Mouse (Mus musculus) hindbrain, postnatal 0 days (tissue): ENCODE results near the gene Mrpl41. TPM values are rescaled to one million over a fixed set of nuclear protein-coding genes. Genes with fewer than 3 reads are reported as not detected.

ENCODE experiments used
- ATAC-seq: fragments of 200-750 bp; cut with Nextera tagmentation; 2 replicates; pipeline ENCODE4 v1.8.0; 2017; ENCODE audit warnings: mild to moderate bottlenecking, moderate TSS enrichment, moderate library complexity
- DNase-seq: peaks from one replicate; pipeline ENCODE4 v3.0.0-alpha.2; 2015; ENCODE audit warnings: low spot score
- H3K27ac ChIP-seq: fragments of 300-500 bp; sonication (generic); 2 replicates; pipeline ENCODE4 v1.5.1; 2014; ENCODE audit warnings: mild to moderate bottlenecking
- H3K27me3 ChIP-seq: fragments of 300-500 bp; sonication (generic); 2 replicates; pipeline ENCODE4 v1.6.1; 2014; ENCODE audit warnings: low read length, mixed read lengths; ENCODE audit not compliant: insufficient read depth
- H3K36me3 ChIP-seq: fragments of 300-500 bp; sonication (generic); 2 replicates; pipeline ENCODE4 v1.6.1; 2014; ENCODE audit warnings: low read length, mixed read lengths; ENCODE audit not compliant: insufficient read depth
- H3K4me1 ChIP-seq: fragments of 300-500 bp; sonication (generic); 2 replicates; pipeline ENCODE4 v1.6.1; 2014; ENCODE audit warnings: antibody characterized with exemption, low read length, mixed read lengths; ENCODE audit not compliant: insufficient read depth
- H3K4me2 ChIP-seq: fragments of 300-500 bp; sonication (generic); 2 replicates; pipeline ENCODE4 v1.6.1; 2014; ENCODE audit warnings: low read depth, mild to moderate bottlenecking, low read length, moderate library complexity, mixed read lengths
- H3K4me3 ChIP-seq: fragments of 300-500 bp; sonication (generic); 2 replicates; pipeline ENCODE4 v1.5.1; 2014; ENCODE audit warnings: low read length
- H3K9ac ChIP-seq: fragments of 300-500 bp; sonication (generic); replicated peaks from 2 replicates; pipeline ENCODE4 v1.6.1; 2014; ENCODE audit warnings: mild to moderate bottlenecking, low read length, moderate library complexity, mixed read lengths
- H3K9me3 ChIP-seq: fragments of 300-500 bp; sonication (generic); 2 replicates; pipeline ENCODE4 v1.6.1; 2016; ENCODE audit warnings: low read length, mixed read lengths
- CTCF ChIP-seq: IDR thresholded peaks from 2 replicates; pipeline ENCODE4 v1.5.1; 2016; ENCODE audit warnings: antibody characterized with exemption, control low read depth, low read depth
- WGBS: fragments of 180-500 bp; shearing (Covaris S2); extraction: QIAGEN DNeasy Blood & Tissue Kit; methylation state at CpG from one replicate; pipeline ENCODE4 v1.1.7; 2014; 5-methylcytosine and 5-hydroxymethylcytosine counted together
- polyA plus RNA-seq: library from polyadenylated mRNA; unstranded; fragments of >200 nt; fragmentation: Nextera tagmentation; extraction: Ambion mirVana; gene quantifications from 2 replicates; pipeline ENCODE4 v1.2.1, GENCODE M21; 2015
- total RNA-seq: library from RNA; depleted of rRNA; stranded (reverse); fragments of >200 nt; gene quantifications from 2 replicates; pipeline ENCODE4 v1.2.3, GENCODE M21; 2014; rRNA removed

Gene Mrpl41
- total RNA-seq (52.0 and 52.7 TPM in 2 replicates), polyA plus RNA-seq (197 and 201 TPM in 2 replicates)

- TF ChIP-seq CTCF: no peak
- peak within 1 kb of the TSS; percentile 84 for H3K4me3 ChIP-seq
- peak; percentile 99 for ATAC-seq
These were observed at the start of gene Mrpl41 for GRCm38 (mm10) chr2:24974906-24975703. Gene Mrpl41, minus strand, starts transcription at chr2:24975098.

GRCm38 (mm10) chr2:25022678-25023077 lies 47.8 kb upstream of the Mrpl41 start:
- H3K36me3 ChIP-seq: no peaks in the 10 kb centered on the region
- H3K4me2 ChIP-seq: no peak overlapping the region
- no peaks in the 10 kb centered on the region for H3K4me1 ChIP-seq
- no peak for ATAC-seq
- no peaks in the 10 kb centered on the region for H3K9me3 ChIP-seq
- TF ChIP-seq CTCF: 0 out of 2 replicates have a peak, but pooled peaks have one; percentile 15
- DNase-seq: no peak
- H3K9ac ChIP-seq: no peak overlapping the region
- H3K27me3 ChIP-seq: no peaks in the 10 kb centered on the region
- no peak overlapping the region for H3K27ac ChIP-seq
- WGBS: 92% methylated on average over 1 of the region's 1 CpGs
- no peak overlapping the region for H3K4me3 ChIP-seq

More at GRCm38 (mm10) chr2:24974906-24975703, at the start of gene Mrpl41:
- peak; percentile 99 for DNase-seq
- Histone ChIP-seq H3K9me3 (no peaks in the 10 kb centered on the region), H3K4me1 (peaks cover 14% of the 10 kb centered on the region), H3K36me3 (peaks cover 16% of the 10 kb centered on the region; the same call in 1 of the 2 replicates), H3K9ac (peak within 1 kb of the TSS; percentile 75), H3K4me2 (peak within 1 kb of the TSS; percentile 91), H3K27me3 (no peaks in the 10 kb centered on the region), H3K27ac (peak within 1 kb of the TSS; percentile 90)
- under 1% methylated on average over 63 of the region's 64 CpGs for WGBS

DNA sequence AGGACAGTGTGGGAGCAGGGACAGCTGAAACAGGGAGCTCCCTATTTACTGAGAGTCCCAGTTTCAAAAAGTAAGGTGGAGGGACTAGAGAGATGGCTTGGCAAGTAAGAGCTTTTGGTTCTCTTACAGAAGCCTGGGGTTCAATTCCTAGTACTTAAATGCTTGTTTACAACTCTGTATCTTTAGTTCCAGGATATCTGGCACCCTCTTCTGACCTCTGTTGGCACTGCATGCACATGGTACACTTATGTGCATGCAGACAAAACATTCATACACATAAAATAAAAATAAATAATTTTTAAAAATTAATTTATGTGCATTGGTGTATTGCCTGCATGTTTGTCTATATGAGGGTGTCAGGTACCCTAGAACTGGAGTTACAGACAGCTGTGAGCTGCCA lies 33.4 kb upstream of the Mrpl41 start:
- no peak for TF ChIP-seq CTCF
- no peak for ATAC-seq
- H3K36me3 ChIP-seq: no peaks in the 10 kb centered on the region
- no peaks in the 10 kb centered on the region for H3K9me3 ChIP-seq
- H3K9ac ChIP-seq: no peak overlapping the region
- no peaks in the 10 kb centered on the region for H3K4me1 ChIP-seq
- no peak overlapping the region for H3K4me2 ChIP-seq
- H3K27ac ChIP-seq: no peak overlapping the region
- no peak for DNase-seq
- H3K4me3 ChIP-seq: no peak overlapping the region
- no peaks in the 10 kb centered on the region for H3K27me3 ChIP-seq

DNA sequence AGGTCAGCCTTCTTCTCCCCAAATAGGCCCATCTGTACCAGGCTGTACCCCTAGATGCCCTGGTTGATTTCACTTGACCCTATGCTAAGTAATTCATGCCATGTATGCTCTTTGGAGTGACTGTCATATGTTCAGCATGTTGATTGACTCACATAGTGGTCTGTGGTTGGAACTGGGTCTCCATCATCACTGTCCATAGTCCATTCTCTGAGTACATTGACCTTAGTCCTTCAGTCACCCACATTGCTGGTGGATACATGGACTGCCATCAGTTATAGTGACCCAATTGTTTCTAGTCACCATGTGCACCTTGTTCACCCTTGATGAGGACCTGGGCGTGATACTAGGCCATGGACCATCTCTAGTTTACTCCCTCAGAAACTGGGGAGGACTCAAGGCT lies 31.9 kb upstream of the Mrpl41 start:
- no peaks in the 10 kb centered on the region for H3K27me3 ChIP-seq
- no peak overlapping the region for H3K27ac ChIP-seq
- H3K4me1 ChIP-seq: no peaks in the 10 kb centered on the region
- no peak overlapping the region for H3K4me2 ChIP-seq
- ATAC-seq (no peak), DNase-seq (no peak)
- H3K4me3 ChIP-seq: no peak overlapping the region
- H3K9ac ChIP-seq: no peak overlapping the region
- WGBS: 92% methylated on average over 1 of the region's 1 CpGs
- TF ChIP-seq CTCF: no peak
- H3K9me3 ChIP-seq: no peaks in the 10 kb centered on the region
- no peaks in the 10 kb centered on the region for H3K36me3 ChIP-seq

- Histone ChIP-seq H3K4me1 (no peaks in the 10 kb centered on the region), H3K36me3 (no peaks in the 10 kb centered on the region), H3K27ac (no peak overlapping the region), H3K4me3 (no peak overlapping the region), H3K27me3 (no peaks in the 10 kb centered on the region), H3K9me3 (no peaks in the 10 kb centered on the region), H3K9ac (no peak overlapping the region), H3K4me2 (no peak overlapping the region)
- TF ChIP-seq CTCF: no peak
- DNase-seq (peak; percentile 20), ATAC-seq (peak; percentile 69; the same call in 1 of the 2 replicates)
- WGBS: 62% methylated on average over 9 of the region's 9 CpGs
These were observed 29.3 kb upstream of the Mrpl41 start for GRCm38 (mm10) chr2:25003946-25004786.

GRCm38 (mm10) chr2:25000544-25001235 lies 25.8 kb upstream of the Mrpl41 start:
- Histone ChIP-seq H3K9me3 (no peaks in the 10 kb centered on the region), H3K9ac (no peak overlapping the region), H3K4me1 (no peaks in the 10 kb centered on the region), H3K4me3 (no peak overlapping the region), H3K4me2 (no peak overlapping the region), H3K27ac (no peak overlapping the region), H3K36me3 (no peaks in the 10 kb centered on the region), H3K27me3 (no peaks in the 10 kb centered on the region)
- TF ChIP-seq CTCF: peak; percentile 71
- WGBS: 63% methylated on average over 3 of the region's 3 CpGs
- DNase-seq: peak; percentile 47
- peak; percentile 55; the same call in 1 of the 2 replicates for ATAC-seq
